Mouse (Mus musculus): ENCODE measurements around the gene H2-D1. TPM values are rescaled to one million over a fixed set of nuclear protein-coding genes. Genes with fewer than 3 reads are reported as not detected.
"Not testable (repeated sequence)": the region's sequence is repeated elsewhere in the genome, so short reads cannot be mapped to it uniquely, and the experiment has no call there.

H2-D1 gene
- polyA plus RNA-seq, 1 experiment from 2014 or later: 56.6 TPM

- Histone ChIP-seq H3K4me3 (no peak overlapping the region), H3K9ac (no peak overlapping the region), H3K4me1 (replicated peaks) (peaks cover 34% of the 10 kb centered on the region), H3K4me2 (no peak overlapping the region; the same call in 1 of the 2 replicates), H3K9me3 (replicated peaks) (no peaks in the 10 kb centered on the region), H3K27me3 (no peaks in the 10 kb centered on the region), H3K36me3 (peaks cover 29% of the 10 kb centered on the region), H3K27ac (peak overlapping the region; percentile 96)
- WGBS: 68% methylated on average over 5 of the region's 5 CpGs
- ATAC-seq (replicated peaks; ENCODE audit: insufficient number of reproducible peaks, insufficient read depth, low FRiP score, low read depth): no peak
Observed at GRCm38 (mm10) chr17:35232659-35233058, 29.9 kb upstream of the H2-D1 start.

GRCm38 (mm10) chr17:35233114-35233980 lies 29.2 kb upstream of the H2-D1 start, which contains the start of gene Atp6v1g2:
Gene Atp6v1g2 (plus strand): TSS chr17:35233660.
- Histone ChIP-seq H3K27me3 (no peaks in the 10 kb centered on the region), H3K36me3 (peaks cover 24% of the 10 kb centered on the region), H3K9ac (no peak within 1 kb of the TSS; the same call in 1 of the 2 replicates), H3K9me3 (replicated peaks) (no peaks in the 10 kb centered on the region), H3K4me2 (peak within 1 kb of the TSS; percentile 90), H3K4me1 (replicated peaks) (peaks cover 34% of the 10 kb centered on the region), H3K27ac (peak within 1 kb of the TSS; percentile 96), H3K4me3 (peak within 1 kb of the TSS; percentile 63)
- no peak for ATAC-seq (replicated peaks; ENCODE audit: insufficient number of reproducible peaks, insufficient read depth, low FRiP score, low read depth)
- 48% methylated on average over 18 of the region's 18 CpGs for WGBS

- not testable (repeated sequence) for H3K27me3 ChIP-seq; H3K9ac ChIP-seq; ATAC-seq (replicated peaks; ENCODE audit: insufficient number of reproducible peaks, insufficient read depth, low FRiP score, low read depth); H3K9me3 ChIP-seq (replicated peaks)
- Histone ChIP-seq H3K4me3 (peak overlapping the region; percentile 63), H3K27ac (peak overlapping the region; percentile 96), H3K36me3 (peaks cover 19% of the 10 kb centered on the region), H3K4me2 (peak overlapping the region; percentile 90), H3K4me1 (replicated peaks) (peaks cover 34% of the 10 kb centered on the region)
- 80% methylated on average over 7 of the region's 7 CpGs for WGBS
Observed at GRCm38 (mm10) chr17:35234090-35234489, 28.4 kb upstream of the H2-D1 start.

GRCm38 (mm10) chr17:35234903-35235302 lies 27.6 kb upstream of the H2-D1 start:
- Histone ChIP-seq H3K9me3 (replicated peaks) (no peaks in the 10 kb centered on the region), H3K4me1 (replicated peaks) (peaks cover 34% of the 10 kb centered on the region), H3K4me2 (peak overlapping the region; percentile 90), H3K4me3 (peak overlapping the region; percentile 63), H3K27me3 (no peaks in the 10 kb centered on the region), H3K36me3 (peaks cover 11% of the 10 kb centered on the region; the same call in 1 of the 2 replicates), H3K27ac (peak overlapping the region; percentile 96), H3K9ac (peak overlapping the region; percentile 75)
- WGBS: 2% methylated on average over 31 of the region's 31 CpGs
- ATAC-seq (replicated peaks; ENCODE audit: insufficient number of reproducible peaks, insufficient read depth, low FRiP score, low read depth): no peak

GRCm38 (mm10) chr17:35235614-35236389 lies 26.7 kb upstream of the H2-D1 start, which contains the start of gene Nfkbil1:
Gene Nfkbil1 (minus strand): TSS chr17:35235792.
- Histone ChIP-seq H3K4me3 (peak within 1 kb of the TSS; percentile 63), H3K4me1 (replicated peaks) (peaks cover 39% of the 10 kb centered on the region), H3K9me3 (replicated peaks) (no peaks in the 10 kb centered on the region), H3K27ac (peak within 1 kb of the TSS; percentile 96), H3K36me3 (peaks cover 8% of the 10 kb centered on the region; the same call in 1 of the 2 replicates), H3K9ac (peak within 1 kb of the TSS; percentile 75), H3K27me3 (no peaks in the 10 kb centered on the region), H3K4me2 (peak within 1 kb of the TSS; percentile 90)
- ATAC-seq (replicated peaks; ENCODE audit: insufficient number of reproducible peaks, insufficient read depth, low FRiP score, low read depth): peak; percentile 85
- under 1% methylated on average over 35 of the region's 35 CpGs for WGBS

- peak overlapping the region; percentile 90 for H3K4me2 ChIP-seq
- no peaks in the 10 kb centered on the region for H3K9me3 ChIP-seq (replicated peaks)
- under 1% methylated on average over 18 of the region's 18 CpGs for WGBS
- no peaks in the 10 kb centered on the region for H3K27me3 ChIP-seq
- peaks cover 43% of the 10 kb centered on the region for H3K4me1 ChIP-seq (replicated peaks)
- peak; percentile 59 for ATAC-seq (replicated peaks; ENCODE audit: insufficient number of reproducible peaks, insufficient read depth, low FRiP score, low read depth)
- H3K4me3 ChIP-seq: peak overlapping the region; percentile 63
- peaks cover 2% of the 10 kb centered on the region; the same call in 1 of the 2 replicates for H3K36me3 ChIP-seq
- peak overlapping the region; percentile 75 for H3K9ac ChIP-seq
- peak overlapping the region; percentile 96 for H3K27ac ChIP-seq
Observed at GRCm38 (mm10) chr17:35236390-35236746, 26.2 kb upstream of the H2-D1 start.

GRCm38 (mm10) chr17:35236996-35237395 lies 25.5 kb upstream of the H2-D1 start:
- H3K4me1 ChIP-seq (replicated peaks): peaks cover 39% of the 10 kb centered on the region
- no peak overlapping the region for H3K27ac ChIP-seq
- WGBS: 71% methylated on average over 9 of the region's 9 CpGs
- no peak overlapping the region for H3K9ac ChIP-seq
- peaks cover 2% of the 10 kb centered on the region; the same call in 1 of the 2 replicates for H3K36me3 ChIP-seq
- no peaks in the 10 kb centered on the region for H3K9me3 ChIP-seq (replicated peaks)
- no peak for ATAC-seq (replicated peaks; ENCODE audit: insufficient number of reproducible peaks, insufficient read depth, low FRiP score, low read depth)
- H3K27me3 ChIP-seq: no peaks in the 10 kb centered on the region
- no peak overlapping the region for H3K4me3 ChIP-seq
- no peak overlapping the region for H3K4me2 ChIP-seq

GRCm38 (mm10) chr17:35237504-35237903 lies 25.0 kb upstream of the H2-D1 start:
- 81% methylated on average over 12 of the region's 12 CpGs for whole genome bisulfite sequencing
- Histone ChIP-seq H3K4me3 (no peak overlapping the region), H3K9me3 (replicated peaks) (no peaks in the 10 kb centered on the region), H3K36me3 (peaks cover 2% of the 10 kb centered on the region; the same call in 1 of the 2 replicates), H3K4me2 (no peak overlapping the region), H3K9ac (no peak overlapping the region), H3K27ac (no peak overlapping the region), H3K27me3 (no peaks in the 10 kb centered on the region), H3K4me1 (replicated peaks) (peaks cover 34% of the 10 kb centered on the region)
- ATAC-seq (replicated peaks; ENCODE audit: insufficient number of reproducible peaks, insufficient read depth, low FRiP score, low read depth): no peak

- ATAC-seq (replicated peaks; ENCODE audit: insufficient number of reproducible peaks, insufficient read depth, low FRiP score, low read depth): no peak
- H3K27me3 ChIP-seq: no peaks in the 10 kb centered on the region
- H3K4me1 ChIP-seq (replicated peaks): peaks cover 31% of the 10 kb centered on the region
- H3K4me3 ChIP-seq: no peak overlapping the region
- 77% methylated on average over 5 of the region's 5 CpGs for WGBS
- peak overlapping the region; percentile 98; the same call in 1 of the 2 replicates for H3K27ac ChIP-seq
- H3K9me3 ChIP-seq (replicated peaks): no peaks in the 10 kb centered on the region
- peaks cover 15% of the 10 kb centered on the region for H3K36me3 ChIP-seq
- H3K9ac ChIP-seq: no peak overlapping the region
- no peak overlapping the region for H3K4me2 ChIP-seq
Observed at GRCm38 (mm10) chr17:35239700-35240099, 22.8 kb upstream of the H2-D1 start.

GRCm38 (mm10) chr17:35240384-35241304 lies 21.9 kb upstream of the H2-D1 start:
- no peak for ATAC-seq (replicated peaks; ENCODE audit: insufficient number of reproducible peaks, insufficient read depth, low FRiP score, low read depth)
- Histone ChIP-seq H3K4me2 (peak overlapping the region; percentile 79), H3K27ac (peak overlapping the region; percentile 98), H3K36me3 (peaks cover 25% of the 10 kb centered on the region), H3K27me3 (no peaks in the 10 kb centered on the region), H3K4me1 (replicated peaks) (peaks cover 38% of the 10 kb centered on the region), H3K4me3 (peak overlapping the region; percentile 81), H3K9ac (peak overlapping the region; percentile 93), H3K9me3 (replicated peaks) (no peaks in the 10 kb centered on the region)
- 31% methylated on average over 12 of the region's 12 CpGs for WGBS

Data from heart, embryonic 15.5 days (tissue).